Mouse (Mus musculus) ES-E14 (cell line): ENCODE measurements at regions not wholly inside any gene's neighbourhood (a gene's known extent, or its start where the extent isn't known, plus 50 kb on each side); places are given as distances from the start of the nearest gene placed in this dataset.

Experiments used
- HCFC1 ChIP-seq: IDR thresholded peaks from 2 replicates; pipeline ENCODE4 v1.6.1; 2012; ENCODE audit warnings: low read length, inconsistent platforms, borderline replicate concordance; ENCODE audit not compliant: insufficient read depth
- MAFK ChIP-seq: IDR thresholded peaks from 2 replicates; pipeline ENCODE4 v1.6.1; 2014; ENCODE audit warnings: mild to moderate bottlenecking, low read depth, low read length, inconsistent platforms; ENCODE audit not compliant: insufficient read depth

DNA sequence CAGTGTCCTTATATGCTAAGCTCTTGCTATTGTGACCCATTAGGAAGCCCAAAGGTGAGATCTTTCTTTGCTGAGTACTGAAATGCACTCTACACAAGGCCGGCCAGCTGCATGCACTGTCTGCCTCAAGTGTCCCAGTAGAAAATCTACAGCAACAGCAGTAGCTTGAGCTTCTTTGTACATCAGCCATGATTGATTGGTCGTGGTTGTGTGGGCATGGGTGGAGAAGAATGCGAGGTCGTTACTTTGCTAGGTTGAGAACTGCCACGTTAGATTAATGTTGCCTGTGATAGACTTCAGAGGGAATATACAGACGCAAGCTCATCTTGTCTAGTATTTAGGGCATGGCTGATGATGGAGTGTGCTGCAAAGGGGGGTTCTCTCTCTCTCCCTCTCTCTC lies 547.4 kb upstream of the Pfkp start:
- TF ChIP-seq MAFK (no peak), HCFC1 (no peak)
